Mouse (Mus musculus) left cerebral cortex, adult 2 months (tissue): Measurements from ENCODE around the gene Tmem208. TPM values are rescaled to one million over a fixed set of nuclear protein-coding genes. Genes with fewer than 3 reads are reported as not detected.

Experiments used
- DNase-seq, 2 experiments: peaks; one replicate each; pipeline ENCODE4 v3.0.0; 2021 to 2022; ENCODE audit warnings: low spot score in 2 of 2, mixed read lengths in 1 of 2; ENCODE audit errors: extremely low spot score in 1 of 2
- H3K27ac ChIP-seq: fragments of 200-600 bp; 2 replicates; pipeline ENCODE4 v1.8.1; 2022
- H3K4me3 ChIP-seq: fragments of 200-600 bp; 2 replicates; pipeline ENCODE4 v1.8.1; 2022
- CTCF ChIP-seq: fragments of 200-600 bp; IDR thresholded peaks from 2 replicates; pipeline ENCODE4 v1.8.1; 2022; ENCODE audit warnings: antibody characterized with exemption, mild to moderate bottlenecking, moderate library complexity
- intact Hi-C: fragments of 180-260 bp; cut with DNase I; formaldehyde crosslinking; loops from one replicate; pipeline ENCODE4 v1.15.1; 2025
- total RNA-seq, 2 experiments: library from RNA; stranded (reverse); gene quantifications; 2 replicates each; pipeline ENCODE4 v1.2.3; 2021

Gene Tmem208
- total RNA-seq, 2 experiments from 2014 or later: 35.4 to 40.1 TPM

DNA sequence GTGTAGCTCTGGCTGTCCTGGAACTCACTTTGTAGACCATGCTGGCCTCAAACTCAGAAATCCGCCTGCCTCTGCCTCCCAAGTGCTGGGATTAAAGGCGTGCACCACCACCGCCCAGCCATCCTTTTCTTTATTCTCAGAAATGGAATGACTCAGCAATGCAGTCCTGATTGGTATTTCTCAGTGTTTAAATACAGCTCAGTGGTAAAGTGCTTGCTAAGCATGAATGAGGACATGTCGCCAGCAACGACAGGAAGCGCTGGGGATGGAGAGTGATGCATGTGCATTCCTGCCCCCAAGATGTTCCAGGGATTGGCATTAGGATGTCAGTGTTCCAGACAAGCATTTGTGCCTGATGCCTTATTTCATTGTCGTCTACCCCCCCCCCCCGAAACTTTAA, 22.8 kb upstream of the Tmem208 start:
- Histone ChIP-seq H3K27ac (no peak overlapping the region; the same call in 1 of the 2 replicates), H3K4me3 (no peak overlapping the region)
- no peak for TF ChIP-seq CTCF
- DNase-seq: no peak
- intact Hi-C loops: no loop called here

DNA sequence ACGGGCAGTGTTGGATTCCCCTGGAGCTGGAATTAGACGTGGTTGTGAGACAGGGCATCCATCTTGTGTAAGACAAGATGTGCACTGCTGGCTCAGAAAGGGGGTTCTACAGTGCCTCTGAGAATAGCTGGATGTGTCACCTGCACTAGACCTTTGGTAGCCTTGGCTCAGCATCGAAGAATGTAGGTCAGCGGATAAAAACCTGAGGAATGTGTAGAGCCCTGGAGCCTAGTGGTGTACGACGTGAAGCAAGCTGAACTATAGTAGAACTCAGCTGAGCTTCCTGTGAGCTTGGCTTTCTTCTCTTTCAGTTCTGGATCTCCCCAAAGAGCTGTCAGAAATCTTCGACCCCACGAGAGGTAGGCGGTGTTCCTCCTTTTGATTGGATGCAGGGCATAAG, 22.3 kb upstream of the Tmem208 start:
- DNase-seq: no peak
- Histone ChIP-seq H3K27ac (peak overlapping the region; percentile 32), H3K4me3 (no peak overlapping the region)
- intact Hi-C loops: no loop called here
- no peak for TF ChIP-seq CTCF

DNA sequence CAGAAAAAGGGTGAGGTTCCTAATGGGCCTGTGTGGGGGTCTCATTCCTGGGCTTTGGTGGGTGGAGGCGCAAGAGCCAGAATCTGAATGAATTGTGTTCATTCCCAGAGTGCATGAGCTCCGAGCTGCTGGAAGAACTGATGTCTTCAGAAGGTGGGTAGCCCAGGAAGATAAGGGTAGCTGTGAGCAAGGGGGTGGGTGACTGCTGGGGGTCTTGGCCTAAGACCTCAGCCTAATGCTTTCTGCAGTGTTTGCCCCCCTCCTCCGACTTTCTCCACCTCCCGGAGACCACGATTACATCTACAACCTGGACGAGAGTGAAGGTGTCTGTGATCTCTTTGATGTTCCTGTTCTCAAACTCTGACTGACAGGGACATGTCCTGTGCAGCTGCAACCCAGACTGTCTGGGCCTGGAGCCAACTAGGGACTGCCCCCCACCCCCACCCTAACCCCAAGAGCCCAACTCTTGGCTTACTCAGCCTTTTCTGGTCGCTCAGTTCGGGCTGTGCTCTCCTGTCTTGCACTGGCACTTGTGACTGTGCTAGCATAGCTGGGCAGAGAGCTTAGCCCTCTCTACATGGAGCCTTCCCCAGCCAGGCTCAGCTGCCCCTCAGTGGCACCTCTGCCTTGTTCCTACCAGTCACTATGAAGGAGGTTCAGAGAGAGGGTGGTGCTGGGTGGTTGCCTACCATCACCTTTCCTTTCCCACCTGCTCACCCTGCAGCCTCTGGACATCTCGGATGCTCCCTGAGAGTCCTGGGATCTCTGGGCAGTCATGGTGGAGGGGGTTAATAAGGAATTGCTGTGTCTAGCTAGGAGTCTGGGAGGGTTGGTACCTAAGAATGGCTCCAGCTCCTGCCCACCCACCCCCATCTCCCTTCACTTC, 21.6 kb upstream of the Tmem208 start:
- intact Hi-C loops: no loop called here
- Histone ChIP-seq H3K4me3 (no peak overlapping the region), H3K27ac (peak overlapping the region; percentile 32)
- no peak for DNase-seq
- TF ChIP-seq CTCF: no peak

DNA sequence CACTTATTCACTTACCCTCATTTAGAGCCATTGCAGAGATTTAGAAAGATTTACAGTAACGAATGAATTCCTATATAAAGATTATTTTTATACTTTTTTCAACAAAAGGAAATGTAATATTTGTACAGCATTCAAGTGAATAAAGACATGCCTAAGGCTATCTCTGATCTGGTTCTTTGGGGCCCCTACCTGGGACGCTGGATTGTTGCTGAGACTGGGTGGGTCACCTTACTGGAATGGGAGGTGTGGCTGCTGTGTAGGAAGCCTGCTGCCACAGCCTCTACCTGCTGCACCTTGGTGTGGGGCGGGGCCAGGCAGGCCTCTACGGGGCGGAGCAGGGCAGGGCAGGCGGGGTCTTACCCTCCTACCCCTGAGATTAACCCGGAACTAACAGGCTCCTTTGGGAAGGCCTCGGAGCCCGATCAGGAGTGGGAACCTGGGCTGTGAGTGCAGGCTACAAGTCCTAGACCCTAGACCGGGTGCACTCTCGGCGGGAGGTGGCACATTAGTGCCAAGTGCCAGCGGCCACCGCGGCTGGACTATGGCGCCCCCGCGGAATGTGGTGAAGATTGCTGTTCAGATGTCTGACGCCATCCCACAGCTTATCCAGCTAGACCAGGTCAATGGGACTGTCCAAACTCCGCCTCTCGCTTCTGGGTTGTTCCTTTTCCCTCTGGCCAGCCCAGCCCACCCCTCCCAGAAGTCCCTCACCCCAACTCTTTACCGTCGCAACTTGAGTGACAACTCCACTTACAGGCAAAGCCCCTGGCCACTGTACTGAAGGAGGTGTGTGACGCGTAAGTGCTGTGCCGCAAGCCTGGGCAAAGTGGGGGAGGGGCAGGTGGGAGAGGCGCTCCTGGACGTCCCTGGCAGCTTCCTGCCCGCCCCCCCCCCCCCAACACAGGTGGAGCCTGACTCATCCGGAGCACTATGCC, 20.7 kb upstream of the Tmem208 start, which contains the start of gene Elmo3:
TSS of gene Elmo3 (plus strand) at position 391 of the 935 bp plus-strand sequence.
- Histone ChIP-seq H3K27ac (peak within 1 kb of the TSS; percentile 73), H3K4me3 (peak within 1 kb of the TSS; percentile 35)
- TF ChIP-seq CTCF: no peak
- DNase-seq: peak; percentile 55 to 61
- intact Hi-C loops: no loop called here

DNA sequence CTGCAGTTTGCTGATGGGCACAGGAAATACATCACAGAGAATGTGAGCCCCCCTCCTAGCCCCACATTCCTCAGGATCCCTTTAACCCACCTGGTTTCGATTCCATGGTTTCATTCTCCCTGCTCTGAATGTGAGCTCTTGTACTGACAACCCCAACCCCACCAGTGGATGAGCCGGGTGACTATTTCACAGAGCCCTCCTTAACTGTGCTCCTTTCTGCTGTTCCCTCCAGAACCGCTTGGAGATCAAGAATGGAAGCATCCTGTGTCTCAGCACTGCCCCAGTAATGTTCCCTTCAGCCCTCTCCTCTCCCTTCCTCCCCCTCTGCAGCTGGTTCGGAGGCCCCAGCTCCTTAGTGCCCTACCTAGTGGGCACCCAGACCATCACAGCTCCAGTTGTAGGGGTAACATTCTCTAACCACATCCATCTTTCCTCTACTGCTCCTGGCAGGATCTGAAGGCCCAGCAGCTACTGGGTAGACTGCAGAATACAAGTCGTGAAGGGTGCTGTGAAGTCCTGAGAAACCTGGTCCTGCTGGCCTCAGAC, 19.9 kb upstream of the Tmem208 start:
- peak overlapping the region; percentile 35 for H3K4me3 ChIP-seq
- peak; percentile 33 for TF ChIP-seq CTCF
- intact Hi-C loops: no loop called here
- H3K27ac ChIP-seq: peak overlapping the region; percentile 73
- no peak for DNase-seq

DNA sequence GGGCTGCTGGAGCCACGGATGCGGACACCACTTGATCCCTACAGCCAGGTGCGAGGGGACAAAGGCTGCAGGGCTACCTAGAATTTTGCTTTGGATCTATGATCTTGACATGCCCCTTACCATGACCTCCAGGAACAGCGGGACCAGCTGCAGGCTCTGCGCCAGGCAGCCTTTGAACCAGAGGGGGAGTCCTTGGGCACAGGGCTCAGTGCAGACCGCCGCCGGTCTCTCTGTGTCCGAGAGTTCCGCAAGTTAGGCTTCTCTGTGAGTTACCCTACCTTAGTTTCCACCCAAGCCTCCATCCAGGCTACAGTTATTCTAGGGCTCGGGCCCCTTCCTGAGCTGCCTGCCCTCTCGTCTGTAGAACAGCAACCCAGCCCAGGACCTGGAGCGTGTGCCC, 18.5 kb upstream of the Tmem208 start:
- no peak overlapping the region for H3K27ac ChIP-seq

DNA sequence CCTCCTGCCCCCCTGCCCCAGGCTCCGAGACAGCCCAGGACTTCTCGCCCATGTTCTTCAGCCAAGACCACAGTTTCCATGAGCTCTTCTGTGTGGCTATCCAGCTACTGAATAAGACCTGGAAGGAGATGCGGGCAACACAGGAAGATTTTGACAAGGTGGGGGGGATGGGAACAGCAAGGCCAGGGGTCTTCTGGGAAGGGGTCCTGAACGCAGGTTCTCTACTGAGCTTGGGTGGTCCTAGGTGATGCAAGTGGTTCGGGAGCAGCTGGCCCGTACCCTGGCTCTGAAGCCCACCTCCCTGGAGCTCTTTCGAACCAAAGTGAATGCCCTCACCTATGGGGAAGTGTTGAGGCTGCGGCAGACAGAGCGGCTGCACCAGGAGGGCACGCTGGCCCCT, 17.7 kb upstream of the Tmem208 start:
- Histone ChIP-seq H3K27ac (no peak overlapping the region), H3K4me3 (no peak overlapping the region)
- DNase-seq: no peak
- TF ChIP-seq CTCF: no peak
- intact Hi-C loops: no loop called here

More for the DNA sequence above, 18.5 kb upstream of the Tmem208 start:
- intact Hi-C loops: no loop called here
- TF ChIP-seq CTCF: no peak
- no peak for DNase-seq
- no peak overlapping the region for H3K4me3 ChIP-seq

DNA sequence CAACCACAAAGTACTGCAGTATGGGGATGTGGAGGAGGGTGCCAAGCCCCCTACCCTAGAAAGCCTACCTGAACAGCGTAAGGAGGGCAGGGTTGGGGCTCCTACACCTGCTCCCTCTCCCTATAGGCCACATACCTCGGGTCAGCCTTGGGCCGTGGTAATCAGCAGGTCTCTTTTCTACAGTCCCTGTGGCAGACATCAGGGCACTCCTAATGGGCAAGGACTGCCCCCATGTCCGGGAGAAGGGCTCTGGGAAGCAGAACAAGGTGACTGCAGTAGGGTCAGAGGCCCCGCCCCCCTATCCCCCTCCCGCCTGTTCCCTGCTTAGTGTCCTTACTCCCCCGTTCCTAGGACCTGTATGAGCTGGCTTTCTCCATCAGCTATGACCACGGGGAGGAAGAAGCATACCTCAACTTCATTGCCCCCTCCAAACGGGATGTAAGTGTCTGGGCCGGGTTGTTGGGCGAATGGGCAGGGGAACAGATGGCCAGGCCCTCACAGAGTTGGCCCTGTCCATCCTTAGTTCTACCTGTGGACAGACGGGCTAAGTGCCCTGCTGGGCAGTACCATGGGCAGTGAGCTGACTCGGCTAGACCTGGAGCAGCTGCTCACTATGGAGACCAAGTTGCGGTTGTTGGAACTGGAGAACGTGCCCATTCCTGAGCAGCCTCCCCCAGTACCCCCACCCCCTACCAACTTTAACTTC, 16.9 kb upstream of the Tmem208 start:
- no peak for TF ChIP-seq CTCF
- H3K27ac ChIP-seq: no peak overlapping the region
- no peak overlapping the region for H3K4me3 ChIP-seq
- DNase-seq: no peak
- intact Hi-C loops: no loop called here

DNA sequence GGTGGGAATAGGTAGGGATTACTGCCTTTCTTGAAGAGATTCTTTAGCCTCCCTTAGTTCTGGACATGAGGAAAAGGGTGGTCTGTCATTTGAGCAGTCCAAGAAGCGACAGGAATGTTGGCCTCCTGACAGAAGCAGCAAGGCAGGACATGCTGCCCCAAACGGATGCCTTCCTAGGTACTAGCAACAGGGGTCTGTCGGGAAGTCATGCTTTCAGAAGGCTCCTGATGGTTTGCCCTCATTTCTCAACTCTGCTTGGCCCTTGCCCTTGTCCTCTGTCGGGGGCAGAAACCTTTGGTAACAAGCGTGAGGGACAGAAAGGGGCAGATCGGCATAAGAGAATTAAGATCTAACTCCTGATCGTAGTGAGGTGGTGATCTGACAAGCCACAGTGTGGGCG, 16.0 kb upstream of the Tmem208 start:
- Histone ChIP-seq H3K27ac (no peak overlapping the region), H3K4me3 (no peak overlapping the region)
- TF ChIP-seq CTCF: no peak
- intact Hi-C loops: no loop called here
- DNase-seq: no peak

DNA sequence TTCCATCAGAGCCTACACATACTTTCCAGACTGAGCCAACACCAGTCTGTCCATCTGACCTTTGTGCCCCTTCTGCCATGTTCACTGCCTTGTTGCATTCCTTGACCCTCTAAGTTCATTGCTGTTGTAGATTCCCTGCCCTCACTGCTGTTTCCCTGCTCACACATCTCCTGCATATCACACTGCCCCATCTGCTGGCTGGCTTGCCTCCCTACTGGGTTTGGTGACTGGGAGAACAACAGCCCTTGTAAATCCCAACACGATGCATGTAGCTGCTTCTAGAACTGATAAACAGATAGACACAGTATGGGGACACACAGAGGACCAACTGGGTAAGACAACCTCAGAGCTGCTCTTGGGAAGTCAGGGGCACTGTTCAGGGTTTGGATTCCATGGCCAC, 14.4 kb upstream of the Tmem208 start:
- DNase-seq: no peak
- H3K27ac ChIP-seq: no peak overlapping the region
- TF ChIP-seq CTCF: no peak
- H3K4me3 ChIP-seq: no peak overlapping the region
- intact Hi-C loops: no loop called here

DNA sequence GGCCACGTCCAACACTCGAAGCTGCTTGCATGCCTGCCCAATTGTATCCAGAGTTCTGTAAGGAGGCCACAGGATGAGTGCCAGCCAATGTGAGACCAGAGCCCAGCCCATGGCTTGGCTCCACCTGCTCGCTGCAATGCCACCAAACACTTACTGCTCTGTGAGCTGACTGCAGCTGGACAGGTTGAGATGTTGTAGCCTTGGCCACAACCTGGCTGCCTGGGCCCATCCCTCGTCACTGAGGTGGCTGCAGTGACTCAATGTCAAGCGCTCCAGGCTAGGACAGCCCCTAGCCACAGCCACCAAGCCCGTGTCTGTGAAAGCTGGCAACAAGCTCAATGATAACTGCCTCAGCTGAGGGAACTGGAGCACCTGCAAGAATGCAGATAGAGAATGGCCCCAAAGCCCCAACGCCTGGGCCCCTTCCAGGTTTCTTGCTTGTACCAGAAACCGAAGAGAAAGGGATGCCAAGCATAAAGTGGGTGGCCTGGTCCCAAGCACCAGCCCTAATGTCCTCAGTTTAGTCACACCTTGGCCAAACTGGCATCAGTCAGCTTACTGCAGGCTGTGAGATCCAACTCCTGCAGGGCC, 13.2 kb upstream of the Tmem208 start:
- no peak overlapping the region for H3K4me3 ChIP-seq
- no peak for TF ChIP-seq CTCF
- intact Hi-C loops: no loop called here
- no peak overlapping the region for H3K27ac ChIP-seq
- DNase-seq: no peak
